Mouse (Mus musculus): ENCODE data around the gene Gm7247. TPM values are rescaled to one million over a fixed set of nuclear protein-coding genes. Genes with fewer than 3 reads are reported as not detected.
"Not testable (repeated sequence)": the region's sequence is repeated elsewhere in the genome, so short reads cannot be mapped to it uniquely, and the experiment has no call there.

Gene Gm7247
- total RNA-seq (2022) = not detected

DNA sequence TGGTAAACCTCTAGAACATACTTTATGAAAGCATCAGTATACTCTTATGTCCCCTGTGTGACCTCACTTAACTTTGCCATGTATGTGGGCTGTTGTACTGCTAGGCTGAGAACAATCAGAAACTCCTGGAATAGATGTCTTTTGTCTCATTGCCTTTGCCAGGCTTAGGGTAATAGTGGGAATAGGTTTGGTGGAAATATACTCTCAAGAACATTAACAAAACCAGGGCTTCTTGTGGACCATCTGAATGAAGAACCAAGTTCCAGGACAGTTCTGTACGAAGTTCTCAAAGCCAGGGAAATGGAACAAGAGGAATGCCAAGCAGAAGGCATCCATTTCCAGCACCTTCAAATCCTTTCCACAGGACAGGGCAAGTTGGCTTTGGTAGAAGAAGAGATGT is at the start of gene Gm7247:
TSS of gene Gm7247 (plus strand) at position 301 of the 400 bp plus-strand sequence.
- DNase-seq = no peak

- DNase-seq = no peak
Observed at GRCm38 (mm10) chr14:51324001-51324400, 37.6 kb upstream of the Gm7247 start.

DNA sequence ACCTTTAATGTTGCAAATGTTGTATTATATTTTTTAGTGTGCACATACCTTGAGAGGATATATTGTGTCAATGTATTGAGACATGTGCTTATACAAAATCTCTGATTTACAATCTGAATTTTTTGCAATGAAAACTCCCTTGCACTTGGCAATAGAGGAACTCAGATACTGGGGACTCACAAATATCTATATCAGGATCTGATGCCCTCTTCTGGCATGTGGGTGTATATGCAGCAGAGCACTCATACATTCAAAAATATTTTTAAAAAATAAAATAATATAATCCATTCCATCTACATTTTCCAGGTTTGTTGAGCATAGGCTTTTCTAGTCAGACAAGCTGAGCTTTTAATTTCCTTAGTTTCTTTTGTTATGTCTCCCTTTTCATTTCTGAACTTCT is 15.5 kb upstream of the Gm7247 start:
- no peak for DNase-seq

DNA sequence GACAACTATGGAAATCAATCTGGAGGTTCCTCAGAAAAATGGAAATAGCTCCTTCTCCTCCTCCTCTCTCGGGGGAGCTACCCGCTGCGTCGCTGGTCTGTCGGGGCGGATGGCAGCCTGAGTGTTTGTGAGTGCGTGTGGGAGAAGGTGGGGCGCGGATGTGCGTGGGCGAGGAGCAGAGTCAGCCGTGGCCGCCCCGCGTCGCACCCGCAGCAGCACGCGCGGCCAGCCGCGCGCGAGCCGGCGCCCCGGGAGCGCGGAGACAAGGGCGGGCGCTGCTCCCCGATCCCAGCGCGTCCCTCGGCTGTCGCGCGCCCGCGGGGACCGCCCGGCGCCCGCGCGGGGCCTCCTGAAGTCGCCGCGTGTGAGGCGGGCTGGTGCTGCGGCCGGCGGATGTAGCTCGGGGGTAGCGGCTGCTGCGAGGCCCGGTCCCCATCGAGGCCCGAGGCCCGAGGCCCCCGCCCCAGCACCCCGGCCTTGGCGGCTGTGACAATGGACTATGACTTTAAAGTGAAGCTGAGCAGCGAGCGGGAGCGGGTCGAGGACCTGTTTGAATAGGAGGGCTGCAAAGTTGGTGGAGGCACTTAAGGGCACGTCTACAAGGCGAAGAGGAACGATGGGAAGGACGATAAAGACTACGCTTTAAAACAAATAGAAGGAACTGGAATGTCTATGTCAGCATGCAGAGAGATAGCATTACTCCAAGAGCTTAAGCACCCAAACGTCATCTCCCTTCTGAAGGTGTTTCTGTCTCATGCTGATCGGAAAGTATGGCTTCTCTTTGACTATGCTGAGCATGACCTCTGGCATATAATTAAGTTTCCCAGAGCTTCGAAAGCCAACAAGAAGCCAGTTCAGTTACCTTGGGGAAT is 3.2 kb upstream of the Gm7247 start:
- DNase-seq = no peak

GRCm38 (mm10) chr14:51382805-51383204 is 21.2 kb downstream of the Gm7247 start:
- no peak for DNase-seq

- DNase-seq = no peak
Observed at GRCm38 (mm10) chr14:51384351-51384750, 22.8 kb downstream of the Gm7247 start.

GRCm38 (mm10) chr14:51385741-51386140 is 24.2 kb downstream of the Gm7247 start:
- no peak for DNase-seq

GRCm38 (mm10) chr14:51387768-51388167 is 26.2 kb downstream of the Gm7247 start:
- DNase-seq = no peak

DNA sequence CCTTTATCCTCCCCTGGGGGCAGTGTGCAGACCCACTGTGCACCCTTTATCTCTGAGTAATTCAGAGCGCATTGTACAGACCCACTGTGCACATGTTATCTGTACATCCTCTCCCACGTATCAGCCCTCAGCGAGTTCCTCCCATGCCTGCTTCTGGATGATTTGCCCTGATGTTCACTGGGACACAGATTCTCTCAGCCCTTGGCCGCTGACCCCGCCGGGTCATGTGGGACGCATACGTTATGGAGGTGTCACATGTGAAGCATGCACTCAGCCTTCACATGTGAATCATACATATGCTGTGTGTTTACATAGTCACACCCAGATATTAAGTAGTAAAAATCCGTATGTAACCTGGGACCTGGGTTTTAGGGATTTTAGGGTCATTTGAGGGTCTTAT is 26.7 kb downstream of the Gm7247 start:
- DNase-seq = no peak

DNA sequence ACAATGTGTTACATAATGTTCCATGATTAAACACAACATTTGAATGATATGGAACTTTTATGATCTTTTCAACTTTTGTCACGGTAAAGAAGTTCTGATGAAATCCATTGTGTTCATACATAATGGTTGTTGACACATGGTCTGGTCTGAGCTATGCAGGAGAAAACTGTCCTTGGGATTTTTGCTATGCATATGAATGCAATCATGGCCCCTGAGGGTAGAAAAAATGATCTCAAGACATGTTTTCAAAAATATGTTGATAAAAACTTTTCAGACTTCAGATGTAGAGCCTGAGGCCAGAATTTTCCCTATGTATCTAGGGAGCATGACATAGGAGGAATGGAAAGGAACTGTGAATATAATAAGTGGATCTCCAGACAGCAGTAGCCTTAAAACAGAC is 49.0 kb downstream of the Gm7247 start, which contains the start of gene Vmn2r88:
TSS of gene Vmn2r88 (plus strand) at position 301 of the 400 bp plus-strand sequence.
- DNase-seq = no peak

GRCm38 (mm10) chr14:51423885-51424284 is 62.3 kb downstream of the Gm7247 start:
- no peak for DNase-seq

- DNase-seq = not testable (repeated sequence)
Observed at GRCm38 (mm10) chr14:51430138-51430537, 68.6 kb downstream of the Gm7247 start.

GRCm38 (mm10) chr14:51434546-51434945 is 73.0 kb downstream of the Gm7247 start:
- DNase-seq = no peak

GRCm38 (mm10) chr14:51435020-51435419 is 73.5 kb downstream of the Gm7247 start:
- DNase-seq = no peak

DNA sequence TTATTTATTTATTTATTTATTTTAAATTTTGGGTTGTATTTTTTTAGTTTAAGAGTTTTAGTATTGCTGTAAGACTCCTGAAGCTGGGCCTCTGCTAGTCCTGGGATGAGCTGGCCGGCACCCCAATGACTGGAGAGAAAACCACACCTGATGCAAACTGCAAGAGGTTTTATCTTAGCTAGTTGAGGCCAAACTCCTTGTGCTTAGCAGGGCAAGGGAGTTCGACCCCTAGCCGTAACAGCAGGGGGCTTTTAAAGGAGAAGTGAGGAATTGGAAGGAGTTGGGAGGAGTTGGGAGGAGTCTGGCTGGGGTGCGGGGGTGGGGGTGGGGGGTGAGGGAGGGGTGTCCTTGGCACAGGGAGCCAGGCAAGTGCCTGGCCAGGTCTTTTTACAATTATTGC is 77.4 kb downstream of the Gm7247 start:
- no peak for DNase-seq

DNA sequence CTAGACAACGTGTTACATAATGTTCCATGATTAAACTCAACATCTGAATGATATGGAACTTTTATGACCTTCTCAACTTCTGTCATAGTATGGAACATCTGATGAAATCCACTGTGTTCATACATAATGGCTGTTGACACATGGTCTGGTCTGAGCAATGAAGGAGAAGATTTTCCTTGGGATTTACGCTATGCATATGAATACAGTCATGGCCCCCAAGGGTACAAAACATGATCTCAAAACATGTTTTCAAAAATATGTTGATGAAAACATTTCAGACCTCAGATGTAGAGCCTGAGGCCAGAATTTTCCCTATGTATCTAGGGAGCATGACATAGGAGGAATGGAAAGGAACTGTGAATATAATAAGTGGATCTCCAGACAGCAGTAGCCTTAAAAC is 90.0 kb downstream of the Gm7247 start, which contains the start of gene Vmn2r89:
TSS of gene Vmn2r89 (plus strand) at position 301 of the 400 bp plus-strand sequence.
- not testable (repeated sequence) for DNase-seq

GRCm38 (mm10) chr14:51480278-51480677 is 118.7 kb downstream of the Gm7247 start:
- DNase-seq = not testable (repeated sequence)

DNA sequence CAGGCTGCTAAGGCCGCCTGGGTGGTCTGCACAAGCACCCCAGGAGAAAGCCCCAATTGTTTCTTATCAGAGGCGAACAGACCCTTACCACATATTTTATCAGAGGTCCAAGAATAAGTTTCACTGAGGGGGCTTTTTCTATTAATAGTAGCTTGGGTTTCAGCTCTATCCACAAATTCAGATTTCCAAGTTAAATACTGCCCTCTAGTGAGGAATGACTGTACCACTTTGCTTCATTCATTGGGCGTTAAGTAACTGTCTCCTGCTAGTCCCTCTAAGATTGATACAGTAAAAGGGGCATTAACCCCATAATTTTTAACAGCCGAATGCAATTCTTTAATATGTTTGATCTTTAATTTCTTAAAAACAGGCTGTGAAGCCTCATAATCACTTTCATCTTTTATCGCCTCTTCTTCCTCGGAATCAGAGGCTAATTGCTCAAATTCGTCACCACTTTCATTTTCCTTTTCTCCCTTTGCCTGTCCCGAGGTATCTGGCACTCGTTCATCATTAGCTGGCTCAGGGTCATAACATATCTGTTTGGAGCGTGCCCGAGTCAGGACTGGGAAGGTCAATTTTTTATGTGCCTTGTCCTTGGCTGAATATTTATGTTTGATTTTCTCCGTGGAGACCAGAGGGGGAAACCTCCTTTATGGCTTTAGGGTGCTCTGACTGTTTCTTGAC is 119.9 kb downstream of the Gm7247 start:
- peak; percentile 45 for DNase-seq

DNA sequence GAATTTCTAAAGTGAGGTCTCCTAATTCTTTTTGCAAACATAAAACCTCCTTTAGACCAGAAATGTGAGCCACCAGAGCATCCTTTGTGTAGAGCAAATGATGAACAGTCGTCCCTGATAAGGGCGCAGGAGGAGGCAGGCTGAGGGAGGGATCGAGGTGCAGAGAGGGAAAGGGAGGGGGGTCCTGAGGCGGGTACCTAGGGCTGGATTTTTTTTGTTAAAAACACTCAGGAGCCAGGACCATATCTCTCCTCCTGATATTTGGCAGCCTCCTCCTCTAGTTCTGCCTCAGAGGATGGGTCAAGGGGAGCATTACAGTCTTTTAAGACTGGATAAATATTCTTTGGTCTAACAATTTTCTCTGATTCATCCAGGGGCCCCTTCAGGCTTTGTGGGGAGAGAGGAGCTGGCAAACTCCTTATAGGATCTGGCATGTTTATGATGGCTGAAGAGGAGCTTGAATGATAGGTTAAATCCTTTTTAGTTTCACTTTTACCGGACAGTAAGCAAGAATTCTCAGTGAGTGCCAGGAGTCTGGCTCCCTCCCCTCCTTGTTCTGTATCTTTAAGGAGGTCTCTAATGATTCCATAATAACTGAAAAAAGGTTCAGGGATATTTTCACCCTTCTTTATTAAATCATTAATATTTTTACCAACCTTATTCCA is 120.6 kb downstream of the Gm7247 start:
- peak; percentile 7 for DNase-seq

DNA sequence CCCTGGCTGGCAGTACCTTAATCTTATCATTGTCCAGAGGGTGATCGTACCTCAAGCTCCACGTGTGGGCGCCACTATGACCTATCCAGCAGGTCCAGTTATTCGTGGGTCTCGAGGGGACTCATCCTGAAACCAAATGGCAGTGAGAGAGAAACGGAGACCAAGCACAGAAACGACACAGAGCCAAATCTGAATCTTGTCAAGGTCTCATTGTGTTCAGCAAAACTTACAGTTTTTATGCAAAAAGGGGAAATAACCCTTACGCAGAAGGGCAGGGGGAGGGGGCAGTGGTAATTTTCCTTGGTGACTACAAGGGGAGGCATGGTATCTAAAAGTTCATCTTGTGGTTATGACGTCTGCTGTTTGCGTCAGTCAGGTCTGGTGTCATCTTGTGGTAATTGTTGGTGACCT is 121.4 kb downstream of the Gm7247 start:
- DNase-seq = peak; percentile 49

GRCm38 (mm10) chr14:51483671-51484070 is 122.1 kb downstream of the Gm7247 start:
- no peak for DNase-seq

- no peak for DNase-seq
Observed at GRCm38 (mm10) chr14:51486111-51486510, 124.6 kb downstream of the Gm7247 start.

DNA sequence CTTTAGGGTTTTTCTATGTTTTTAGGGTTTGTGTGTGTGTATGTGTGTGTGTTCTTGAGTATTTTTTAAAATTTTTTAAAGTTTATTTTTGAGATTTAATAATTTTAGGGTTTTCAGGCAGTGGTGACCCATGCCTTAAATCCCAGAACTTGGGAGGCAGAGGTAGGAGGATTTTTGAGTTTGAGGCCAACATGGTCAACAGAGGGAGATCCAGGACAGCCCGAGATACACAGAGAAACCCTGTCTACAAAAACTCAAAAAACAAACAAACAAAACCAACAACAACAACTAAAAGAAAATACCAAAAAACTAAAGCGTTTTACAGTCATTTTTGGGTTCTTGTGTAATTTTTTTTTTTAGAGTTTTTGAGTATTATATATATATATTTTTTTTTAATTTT is 134.2 kb downstream of the Gm7247 start:
- no peak for DNase-seq
